ENCODE assay signal across 11 mouse cellular contexts in the genomic region with DNA sequence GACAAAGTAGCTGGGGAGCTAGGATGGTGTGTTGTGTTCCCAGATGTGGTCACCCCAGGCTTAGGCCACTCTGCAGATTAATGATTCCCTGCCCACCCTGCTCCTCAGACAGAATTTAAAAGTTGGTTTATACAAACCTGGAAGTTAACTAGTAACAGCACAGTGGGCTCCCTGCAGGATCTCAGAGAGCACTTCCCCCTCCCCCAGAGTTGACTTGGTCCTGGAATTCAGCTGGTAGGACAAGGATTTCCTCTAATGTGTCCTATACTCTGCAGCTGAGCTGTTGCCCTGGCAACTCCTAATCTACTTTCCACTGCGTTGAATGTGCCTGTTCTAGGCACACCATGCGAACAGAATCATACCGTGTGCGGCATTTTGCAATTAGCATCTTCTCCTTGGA. TPM values are rescaled to one million over a fixed set of nuclear protein-coding genes. Genes with fewer than 3 reads are reported as not detected.
DNase-seq lines count a peak whose midpoint lies in the region; ATAC-seq and TF ChIP-seq lines count a peak whose summit lies in the region.
"Had no signal": no experiment of that assay in that cellular context is flagged by ENCODE, and none has a peak within 500 bp of the region (broad histone marks: within the 10 kb centered on the region; RNA-seq: fewer than 3 reads in every experiment).

No protein-coding gene starts in this region.

- no peak overlapping the region for H3K9ac ChIP-seq in hindbrain, postnatal 0 days (replicated peaks; ENCODE audit: low read length)
- H3K9ac ChIP-seq: embryonic facial prominence, embryonic 15.5 days; neural tube, embryonic 15.5 days had no signal

- H3K27me3 ChIP-seq in hindbrain, postnatal 0 days (ENCODE audit: insufficient read depth, low read length) = no peaks in the 10 kb centered on the region
- H3K27me3 ChIP-seq: embryonic facial prominence, embryonic 15.5 days; neural tube, embryonic 15.5 days had no signal

- no peak overlapping the region for H3K4me2 ChIP-seq in hindbrain, postnatal 0 days (ENCODE audit: low read depth, low read length)
- H3K4me2 ChIP-seq: embryonic facial prominence, embryonic 15.5 days; neural tube, embryonic 15.5 days had no signal

- H3K4me3 ChIP-seq in hindbrain, postnatal 0 days (ENCODE audit: low read length) = no peak overlapping the region
- H3K4me3 ChIP-seq: embryonic facial prominence, embryonic 15.5 days; neural tube, embryonic 15.5 days had no signal

- 19% methylated on average over 4 of the region's 4 CpGs for WGBS in hindbrain, postnatal 0 days

- H3K4me1 ChIP-seq in hindbrain, postnatal 0 days (ENCODE audit: insufficient read depth, low read length) = peaks cover 3% of the 10 kb centered on the region; the same call in 1 of the 2 replicates
- H3K4me1 ChIP-seq: embryonic facial prominence, embryonic 15.5 days; neural tube, embryonic 15.5 days had no signal

- H3K27ac ChIP-seq in hindbrain, postnatal 0 days = no peak overlapping the region
- H3K27ac ChIP-seq: embryonic facial prominence, embryonic 15.5 days; neural tube, embryonic 15.5 days had no signal

- H3K9me3 ChIP-seq in hindbrain, postnatal 0 days (ENCODE audit: low read length) = no peaks in the 10 kb centered on the region
- H3K9me3 ChIP-seq: embryonic facial prominence, embryonic 15.5 days; neural tube, embryonic 15.5 days had no signal

- no peaks in the 10 kb centered on the region for H3K36me3 ChIP-seq in hindbrain, postnatal 0 days (ENCODE audit: insufficient read depth, low read length)
- H3K36me3 ChIP-seq: embryonic facial prominence, embryonic 15.5 days; neural tube, embryonic 15.5 days had no signal

- DNase-seq in R1 (ENCODE audit: low read depth, low spot score) = peak; percentile 54
- DNase-seq in brain, adult 2 months (ENCODE audit: low read depth, low spot score) = peak; percentile 42
- DNase-seq in hindbrain, postnatal 0 days (ENCODE audit: low spot score) = peak; percentile 40
- DNase-seq in mesoderm, embryonic 11.5 days (ENCODE audit: low read depth, low spot score) = peak; percentile 39
- DNase-seq in urinary bladder, postnatal 10 days (ENCODE audit: low spot score) = no peak
- no peak for DNase-seq in frontal cortex, adult 2 months (ENCODE audit: extremely low spot score in 1 of 2, low spot score in 1 of 2)
- DNase-seq in urinary bladder, postnatal 36 days (ENCODE audit: low spot score in 2 of 2) = no peak
- DNase-seq: thymus, adult 2 months had no signal

- no peak for TF ChIP-seq CTCF in hindbrain, postnatal 0 days (IDR thresholded peaks at IDR 0.05; ENCODE audit: low read depth)

- ATAC-seq in hindbrain, postnatal 0 days = no peak
- ATAC-seq: activated CD4-positive, CD25-positive, alpha-beta regulatory T cell, adult 4 months had no signal

RNA-seq across cellular contexts. Expression of a gene that starts 30.8 kb away (rescaled TPM):
- 34.1 and 39.8 TPM in 2 replicates for total RNA-seq in hindbrain, postnatal 0 days (2014; rRNA removed)
- 16.5 and 17.0 TPM in 2 replicates for polyA plus RNA-seq in hindbrain, postnatal 0 days (2015; fragmentation: Nextera tagmentation; extraction: Ambion mirVana)
- 7.9 and 9.5 TPM in 2 replicates for polyA plus RNA-seq in frontal cortex, adult 2 months (2012; rRNA removed)

Comparison
In these comparisons a context has a peak if more than half of its experiments do, and no peak if none do; other contexts are left out.
1. DNase-seq: peak in R1 (single experiment), brain, adult 2 months (single experiment), hindbrain, postnatal 0 days (single experiment) and mesoderm, embryonic 11.5 days (single experiment); none in urinary bladder, postnatal 10 days (single experiment), frontal cortex, adult 2 months (0 of 2) and urinary bladder, postnatal 36 days (0 of 2).